In the genomic region with DNA sequence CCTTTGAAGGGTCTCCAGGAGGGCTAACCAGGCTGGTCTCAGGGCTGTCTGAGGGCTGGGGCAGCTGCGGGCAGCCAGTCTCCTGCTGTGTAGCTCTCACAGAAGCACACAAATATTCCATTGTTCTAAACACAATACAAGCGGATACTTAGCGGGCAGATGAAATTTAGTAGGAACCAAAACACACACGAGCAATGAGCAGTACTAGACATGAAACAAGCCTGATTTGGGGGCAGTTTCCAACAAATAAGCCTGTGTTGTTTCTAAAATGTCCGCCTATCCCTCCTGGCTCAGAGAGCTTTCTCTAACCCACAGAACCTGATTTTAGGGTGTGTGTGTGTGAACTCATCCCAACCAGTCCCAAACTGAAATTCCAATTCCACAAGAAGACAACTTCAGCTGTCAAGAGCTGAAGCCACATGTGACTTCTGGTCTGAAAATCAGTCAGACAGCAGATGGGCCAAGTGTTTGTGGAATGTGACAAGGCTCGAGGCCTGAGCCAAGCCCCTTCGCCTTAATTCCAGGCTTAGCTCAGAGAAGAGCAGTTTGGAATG, we compare ENCODE assay signal across 9 mouse cellular contexts. TPM values are rescaled to one million over a fixed set of nuclear protein-coding genes. Genes with fewer than 3 reads are reported as not detected.
DNase-seq lines count a peak whose midpoint lies in the region; ATAC-seq and TF ChIP-seq lines count a peak whose summit lies in the region.
"Had no signal": no experiment of that assay in that cellular context is flagged by ENCODE, and none has a peak within 500 bp of the region (broad histone marks: within the 10 kb centered on the region; RNA-seq: fewer than 3 reads in every experiment).

No protein-coding gene starts in this region.

- H3K27me3 ChIP-seq in embryonic facial prominence, embryonic 10.5 days (replicated peaks; ENCODE audit: low read depth, poor library complexity, severe bottlenecking): no peaks in the 10 kb centered on the region
- H3K27me3 ChIP-seq in hindbrain, embryonic 12.5 days: no peaks in the 10 kb centered on the region
- no peaks in the 10 kb centered on the region for H3K27me3 ChIP-seq in midbrain, postnatal 0 days (ENCODE audit: insufficient read depth, low read length)

- peak overlapping the region; percentile 88 for H3K9ac ChIP-seq in hindbrain, embryonic 12.5 days
- H3K9ac ChIP-seq in midbrain, postnatal 0 days (replicated peaks; ENCODE audit: low read length, poor library complexity, severe bottlenecking): peak overlapping the region; percentile 64

- ATAC-seq in hindbrain, embryonic 12.5 days (ENCODE audit: low FRiP score): no peak
- no peak for ATAC-seq in midbrain, postnatal 0 days (ENCODE audit: low FRiP score)

- no peak for TF ChIP-seq CTCF in midbrain, postnatal 0 days (IDR thresholded peaks at IDR 0.05)

- H3K4me1 ChIP-seq in embryonic facial prominence, embryonic 10.5 days: peaks cover 95% of the 10 kb centered on the region
- peaks cover 76% of the 10 kb centered on the region for H3K4me1 ChIP-seq in hindbrain, embryonic 12.5 days
- H3K4me1 ChIP-seq in midbrain, postnatal 0 days (ENCODE audit: insufficient read depth, low read length): peaks cover 37% of the 10 kb centered on the region

- intact Hi-C loops in heart, postnatal 25 days (cut with DNase I): no loop called here

- 13% methylated on average over 7 of the region's 7 CpGs for WGBS in embryonic facial prominence, embryonic 10.5 days
- WGBS in hindbrain, embryonic 12.5 days: 3% methylated on average over 7 of the region's 7 CpGs
- 6% methylated on average over 7 of the region's 7 CpGs for WGBS in midbrain, postnatal 0 days

- peak overlapping the region; percentile 90 for H3K27ac ChIP-seq in embryonic facial prominence, embryonic 10.5 days (replicated peaks)
- peak overlapping the region; percentile 99 for H3K27ac ChIP-seq in hindbrain, embryonic 12.5 days
- peak overlapping the region; percentile 97 for H3K27ac ChIP-seq in midbrain, postnatal 0 days (ENCODE audit: low read depth, low read length)

- peak overlapping the region; percentile 35 for H3K4me3 ChIP-seq in embryonic facial prominence, embryonic 10.5 days
- peak overlapping the region; percentile 52 for H3K4me3 ChIP-seq in hindbrain, embryonic 12.5 days
- peak overlapping the region; percentile 38; the same call in 1 of the 2 replicates for H3K4me3 ChIP-seq in midbrain, postnatal 0 days (ENCODE audit: low read depth, low read length)

- peak; percentile 51 to 64 for DNase-seq in heart, adult 18-20 months
- DNase-seq in heart, postnatal 25 days (ENCODE audit: low spot score): no peak
- peak; percentile 37 for DNase-seq in embryonic facial prominence, embryonic 10.5 days (ENCODE audit: low spot score)
- DNase-seq in midbrain, postnatal 0 days (ENCODE audit: low spot score): peak; percentile 81
- DNase-seq in frontal cortex, postnatal 14 days (ENCODE audit: low spot score in 2 of 2): no peak
- DNase-seq in thymus, postnatal 36 days: no peak
- DNase-seq in layer of hippocampus, postnatal 25 days (ENCODE audit: extremely low spot score in 1 of 2, low spot score in 1 of 2): no peak

- H3K4me2 ChIP-seq in hindbrain, embryonic 12.5 days (replicated peaks): peak overlapping the region; percentile 63
- H3K4me2 ChIP-seq in midbrain, postnatal 0 days (ENCODE audit: low read depth, low read length, poor library complexity, severe bottlenecking): peak overlapping the region; percentile 66

- H3K9me3 ChIP-seq in embryonic facial prominence, embryonic 10.5 days: no peaks in the 10 kb centered on the region
- H3K9me3 ChIP-seq in hindbrain, embryonic 12.5 days (replicated peaks): no peaks in the 10 kb centered on the region
- no peaks in the 10 kb centered on the region for H3K9me3 ChIP-seq in midbrain, postnatal 0 days (ENCODE audit: low read length)

- H3K36me3 ChIP-seq in embryonic facial prominence, embryonic 10.5 days (replicated peaks): no peaks in the 10 kb centered on the region
- H3K36me3 ChIP-seq in hindbrain, embryonic 12.5 days: no peaks in the 10 kb centered on the region
- H3K36me3 ChIP-seq in midbrain, postnatal 0 days (ENCODE audit: insufficient read depth, low read length): no peaks in the 10 kb centered on the region

RNA-seq across cellular contexts. Expression of a gene that starts 33.7 kb away (rescaled TPM):
- 10 to 100 TPM; 63.6 to 78.8 TPM for total RNA-seq in heart, adult 18-20 months (2021)
- total RNA-seq in heart, postnatal 25 days (2021): 100 to 1,000 TPM in 1 of 2 experiments, 10 to 100 TPM in 1; 99.4 to 105 TPM
- polyA plus RNA-seq in embryonic facial prominence, embryonic 10.5 days (2016; fragmentation: Nextera tagmentation; extraction: Ambion mirVana): 2,739 and 2,840 TPM in 2 replicates
- 9,547 and 9,692 TPM in 2 replicates for polyA plus RNA-seq in hindbrain, embryonic 12.5 days (2016; fragmentation: Nextera tagmentation; extraction: Ambion mirVana)
- total RNA-seq in midbrain, postnatal 0 days (2014; rRNA removed): 17,447 and 20,461 TPM in 2 replicates
- polyA plus RNA-seq in midbrain, postnatal 0 days (2015; fragmentation: Nextera tagmentation; extraction: Ambion mirVana): 15,641 and 16,823 TPM in 2 replicates
- 1,000 to 10,000 TPM; 1,021 to 1,172 TPM for total RNA-seq in layer of hippocampus, postnatal 25 days (2021)

RNA-seq across cellular contexts. Expression of a gene that starts 33.8 kb away (rescaled TPM):
- total RNA-seq in heart, adult 18-20 months (2021): not detected
- not detected for total RNA-seq in heart, postnatal 25 days (2021)
- not detected in 2 replicates for polyA plus RNA-seq in embryonic facial prominence, embryonic 10.5 days (2016; fragmentation: Nextera tagmentation; extraction: Ambion mirVana)
- not detected in 2 replicates for polyA plus RNA-seq in hindbrain, embryonic 12.5 days (2016; fragmentation: Nextera tagmentation; extraction: Ambion mirVana)
- 1,797 and 2,945 TPM in 2 replicates for total RNA-seq in midbrain, postnatal 0 days (2014; rRNA removed)
- polyA plus RNA-seq in midbrain, postnatal 0 days (2015; fragmentation: Nextera tagmentation; extraction: Ambion mirVana): not detected in 2 replicates
- not detected for total RNA-seq in layer of hippocampus, postnatal 25 days (2021)
- total RNA-seq: MEL had no signal

RNA-seq across cellular contexts. Expression of a gene that starts 42.5 kb away (rescaled TPM):
- total RNA-seq in heart, adult 18-20 months (2021): 10 to 100 TPM; 31.8 to 41.4 TPM
- 10 to 100 TPM; 33.5 to 33.7 TPM for total RNA-seq in heart, postnatal 25 days (2021)
- polyA plus RNA-seq in embryonic facial prominence, embryonic 10.5 days (2016; fragmentation: Nextera tagmentation; extraction: Ambion mirVana): 141 and 144 TPM in 2 replicates
- polyA plus RNA-seq in hindbrain, embryonic 12.5 days (2016; fragmentation: Nextera tagmentation; extraction: Ambion mirVana): 59.6 and 72.4 TPM in 2 replicates
- total RNA-seq in midbrain, postnatal 0 days (2014; rRNA removed): 18.2 and 22.6 TPM in 2 replicates
- 9.6 and 9.9 TPM in 2 replicates for polyA plus RNA-seq in midbrain, postnatal 0 days (2015; fragmentation: Nextera tagmentation; extraction: Ambion mirVana)
- 10 to 100 TPM; 62.5 to 77.9 TPM for total RNA-seq in layer of hippocampus, postnatal 25 days (2021)

RNA-seq across cellular contexts. Expression of a gene that starts 52.8 kb away (rescaled TPM):
- 100 to 1,000 TPM; 138 to 153 TPM for total RNA-seq in heart, adult 18-20 months (2021)
- total RNA-seq in heart, postnatal 25 days (2021): 100 to 1,000 TPM; 163 to 175 TPM
- 2,343 and 2,408 TPM in 2 replicates for polyA plus RNA-seq in embryonic facial prominence, embryonic 10.5 days (2016; fragmentation: Nextera tagmentation; extraction: Ambion mirVana)
- polyA plus RNA-seq in hindbrain, embryonic 12.5 days (2016; fragmentation: Nextera tagmentation; extraction: Ambion mirVana): 1,219 and 1,243 TPM in 2 replicates
- 2,522 and 3,264 TPM in 2 replicates for total RNA-seq in midbrain, postnatal 0 days (2014; rRNA removed)
- 1,582 and 1,796 TPM in 2 replicates for polyA plus RNA-seq in midbrain, postnatal 0 days (2015; fragmentation: Nextera tagmentation; extraction: Ambion mirVana)
- total RNA-seq in layer of hippocampus, postnatal 25 days (2021): 100 to 1,000 TPM; 478 to 525 TPM

Comparison
In these comparisons a context has a peak if more than half of its experiments do, and no peak if none do; other contexts are left out.
1. DNase-seq: peak in heart, adult 18-20 months (2 of 2), embryonic facial prominence, embryonic 10.5 days (single experiment) and midbrain, postnatal 0 days (single experiment); none in heart, postnatal 25 days (single experiment), frontal cortex, postnatal 14 days (0 of 2), thymus, postnatal 36 days (0 of 2) and layer of hippocampus, postnatal 25 days (0 of 2).
2. RNA of a gene that starts 33.7 kb away (total RNA-seq): 17,447 to 20,461 TPM in midbrain, postnatal 0 days; 1,021 to 1,172 TPM in layer of hippocampus, postnatal 25 days, 99.4 to 105 TPM in heart, postnatal 25 days and 63.6 to 78.8 TPM in heart, adult 18-20 months; every median in the first group is over 10 times any median in the second.
3. RNA of a gene that starts 33.8 kb away (total RNA-seq): 1,797 to 2,945 TPM in midbrain, postnatal 0 days; not detected in heart, adult 18-20 months, not detected in heart, postnatal 25 days and not detected in layer of hippocampus, postnatal 25 days; every median in the first group is over 1,000 times any median in the second.
4. Peak in every context shown above with its lines, with median percentiles within 50 percentile points of each other: H3K27ac ChIP-seq and H3K4me3 ChIP-seq.